Mouse (Mus musculus) adrenal gland, adult (tissue): ENCODE data around the gene Itga9.

ENCODE experiments used
- DNase-seq, 2 experiments: peaks; one replicate each; pipeline ENCODE4 v3.0.0; 2022 to 2023; ENCODE audit warnings: low spot score in 1 of 2; ENCODE audit not compliant: inconsistent age in 2 of 2

Itga9 gene

GRCm38 (mm10) chr9:118606817-118607371, 404 bp downstream of the Itga9 start:
- DNase-seq, result peak; percentile 53 to 84

- DNase-seq, result peak in 1 of 2 experiments; percentile 67
Observed at GRCm38 (mm10) chr9:118607701-118608401, 1.4 kb downstream of the Itga9 start.

- DNase-seq, result no peak
Observed at GRCm38 (mm10) chr9:118608556-118608955, 2.1 kb downstream of the Itga9 start.

- peak; percentile 67 to 85 for DNase-seq
Observed at GRCm38 (mm10) chr9:118610060-118610459, 3.6 kb downstream of the Itga9 start.

- peak; percentile 61 to 74 for DNase-seq
Observed at GRCm38 (mm10) chr9:118611111-118611541, 4.6 kb downstream of the Itga9 start.

- DNase-seq, result peak in 1 of 2 experiments; percentile 54
Observed at GRCm38 (mm10) chr9:118611958-118612581, 5.6 kb downstream of the Itga9 start.

GRCm38 (mm10) chr9:118617237-118617636, 10.7 kb downstream of the Itga9 start:
- no peak for DNase-seq

GRCm38 (mm10) chr9:118618732-118619250, 12.3 kb downstream of the Itga9 start:
- DNase-seq, result peak in 1 of 2 experiments; percentile 51

- DNase-seq, result no peak
Observed at GRCm38 (mm10) chr9:118620807-118621206, 14.3 kb downstream of the Itga9 start.

GRCm38 (mm10) chr9:118621691-118622090, 15.2 kb downstream of the Itga9 start:
- peak; percentile 45 to 77 for DNase-seq

- peak; percentile 92 to 94 for DNase-seq
Observed at GRCm38 (mm10) chr9:118622376-118623166, 16.1 kb downstream of the Itga9 start.

GRCm38 (mm10) chr9:118623483-118623882, 17.0 kb downstream of the Itga9 start:
- DNase-seq, result no peak

- no peak for DNase-seq
Observed at GRCm38 (mm10) chr9:118624146-118624545, 17.7 kb downstream of the Itga9 start.

GRCm38 (mm10) chr9:118629763-118630379, 23.4 kb downstream of the Itga9 start:
- DNase-seq, result peak; percentile 82 to 88

- DNase-seq, result peak; percentile 84 to 93
Observed at GRCm38 (mm10) chr9:118631775-118632757, 25.6 kb downstream of the Itga9 start.

- peak; percentile 50 to 80 for DNase-seq
Observed at GRCm38 (mm10) chr9:118632758-118633143, 26.3 kb downstream of the Itga9 start.

- no peak for DNase-seq
Observed at GRCm38 (mm10) chr9:118638642-118639210, 32.2 kb downstream of the Itga9 start.

GRCm38 (mm10) chr9:118645698-118646355, 39.3 kb downstream of the Itga9 start:
- DNase-seq, result no peak

GRCm38 (mm10) chr9:118647495-118647894, 41.0 kb downstream of the Itga9 start:
- DNase-seq, result peak; percentile 41 to 61
